8 mouse cellular contexts compared by ENCODE assay signal in the genomic region with DNA sequence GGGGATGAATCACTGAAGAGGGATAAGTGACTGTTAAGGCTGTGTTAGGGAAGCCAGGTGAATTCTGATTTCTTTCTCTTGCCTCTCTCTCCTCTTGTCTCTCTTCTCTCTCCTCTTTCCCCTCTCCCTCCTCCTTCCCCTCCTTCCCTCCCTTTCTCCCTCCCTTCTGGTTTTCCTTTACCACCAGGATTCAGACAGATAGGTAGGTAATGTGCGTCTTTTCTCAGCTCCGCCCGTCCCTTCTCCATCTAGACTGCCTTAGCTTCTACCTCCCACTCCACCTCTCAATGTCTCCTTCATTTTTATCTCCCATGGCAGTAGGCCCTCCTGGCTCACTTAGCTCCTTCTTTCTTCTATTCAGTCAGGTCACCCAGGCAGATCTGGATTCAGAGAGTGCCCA. TPM values are rescaled to one million over a fixed set of nuclear protein-coding genes. Genes with fewer than 3 reads are reported as not detected.
DNase-seq lines count a peak whose midpoint lies in the region; ATAC-seq and TF ChIP-seq lines count a peak whose summit lies in the region.

No protein-coding gene starts in this region.

- no peaks in the 10 kb centered on the region for H3K9me3 ChIP-seq in CH12.LX (replicated peaks; ENCODE audit: low read length)
- H3K9me3 ChIP-seq in forebrain, embryonic 16.5 days (ENCODE audit: control insufficient read depth, low read length): no peaks in the 10 kb centered on the region
- H3K9me3 ChIP-seq in liver, embryonic 15.5 days (replicated peaks): no peaks in the 10 kb centered on the region

- peak overlapping the region; percentile 64 for H3K9ac ChIP-seq in CH12.LX (ENCODE audit: insufficient read depth, low read depth)
- H3K9ac ChIP-seq in forebrain, embryonic 16.5 days (replicated peaks; ENCODE audit: low read depth, low read length): peak overlapping the region; percentile 56
- H3K9ac ChIP-seq in liver, embryonic 15.5 days: peak overlapping the region; percentile 58

- peak; percentile 86 for DNase-seq in heart, adult 11 months
- no peak for DNase-seq in heart, adult 8-10 months (ENCODE audit: low spot score)
- no peak for DNase-seq in CH12.LX (ENCODE audit: extremely low read depth)
- DNase-seq in urinary bladder, postnatal 4 days (ENCODE audit: low spot score in 2 of 2): no peak
- DNase-seq in spleen, postnatal 4 days (ENCODE audit: low spot score in 2 of 2): no peak
- no peak for DNase-seq in ovary, postnatal 36 days (ENCODE audit: low spot score)

- no peak for TF ChIP-seq RAD21 in CH12.LX (IDR thresholded peaks at IDR 0.05; ENCODE audit: low read depth, low read length)

- dilution Hi-C loops in CH12.LX (cut with MboI; ENCODE audit: extremely low pct_ligation_motif_present, extremely low pct_unique_long_range_greater_than_20kb, low sequenced_read_pairs): no loop called here

- peaks cover 4% of the 10 kb centered on the region for H3K79me2 ChIP-seq in CH12.LX (replicated peaks; ENCODE audit: control insufficient read depth, extremely low read depth, insufficient read depth, poor library complexity, severe bottlenecking)

- TF ChIP-seq POLR2A in CH12.LX (IDR thresholded peaks at IDR 0.05; ENCODE audit: low read depth, low read length): no peak

- no peak overlapping the region for H3K27ac ChIP-seq in CH12.LX (ENCODE audit: insufficient read depth, low read depth)
- no peak overlapping the region for H3K27ac ChIP-seq in forebrain, embryonic 16.5 days (ENCODE audit: low read length)
- no peak overlapping the region for H3K27ac ChIP-seq in liver, embryonic 15.5 days (replicated peaks)

- H3K36me3 ChIP-seq in CH12.LX (replicated peaks in 1 of 2; ENCODE audit: control insufficient read depth in 1 of 2, insufficient read depth in 1 of 2, low read length in 1 of 2): peaks cover 3 to 5% of the 10 kb centered on the region in 2 experiments
- no peaks in the 10 kb centered on the region for H3K36me3 ChIP-seq in forebrain, embryonic 16.5 days (ENCODE audit: control insufficient read depth, insufficient read depth)
- H3K36me3 ChIP-seq in liver, embryonic 15.5 days (replicated peaks): no peaks in the 10 kb centered on the region

- in situ Hi-C loops in CH12.LX (cut with MboI; ENCODE audit: low pct_ligation_motif_present, low pct_unique_long_range_greater_than_20kb, low sequenced_read_pairs): no loop called here

- ATAC-seq in forebrain, embryonic 16.5 days: no peak
- ATAC-seq in liver, embryonic 15.5 days (ENCODE audit: insufficient read depth): no peak

- peak overlapping the region; percentile 57 to 81 (median 71) for H3K4me3 ChIP-seq in CH12.LX (replicated peaks in 1 of 3; ENCODE audit: low read depth in 2 of 3, low read length in 2 of 3, poor library complexity in 1 of 3)
- H3K4me3 ChIP-seq in forebrain, embryonic 16.5 days (replicated peaks; ENCODE audit: low read length): peak overlapping the region; percentile 51
- H3K4me3 ChIP-seq in liver, embryonic 15.5 days (replicated peaks): peak overlapping the region; percentile 62

- H3K27me3 ChIP-seq in CH12.LX (replicated peaks): peaks cover 7% of the 10 kb centered on the region
- no peaks in the 10 kb centered on the region for H3K27me3 ChIP-seq in forebrain, embryonic 16.5 days (replicated peaks; ENCODE audit: control insufficient read depth, insufficient read depth, low read length)
- H3K27me3 ChIP-seq in liver, embryonic 15.5 days: peaks cover 68% of the 10 kb centered on the region

- TF ChIP-seq CTCF in CH12.LX (conservative IDR thresholded peaks at IDR 0.05 in 1 of 2, IDR thresholded peaks at IDR 0.05 in 1 of 2; ENCODE audit: low read depth in 2 of 2, low read length in 2 of 2): no peak

- TF ChIP-seq EP300 in CH12.LX (IDR thresholded peaks at IDR 0.05; ENCODE audit: low read length): no peak

- 24% methylated on average over 3 of the region's 3 CpGs for WGBS in forebrain, embryonic 16.5 days
- 25% methylated on average over 3 of the region's 3 CpGs for WGBS in liver, embryonic 15.5 days (ENCODE audit: insufficient replicate concordance)

- peak overlapping the region; percentile 70 for H3K4me2 ChIP-seq in CH12.LX (ENCODE audit: insufficient read depth, low read depth, poor library complexity, severe bottlenecking)
- H3K4me2 ChIP-seq in forebrain, embryonic 16.5 days (ENCODE audit: low read length): peak overlapping the region; percentile 98
- H3K4me2 ChIP-seq in liver, embryonic 15.5 days: peak overlapping the region; percentile 97

- peaks cover 10 to 20% of the 10 kb centered on the region in 2 experiments; a peak in 3 of 4 replicates for H3K4me1 ChIP-seq in CH12.LX (ENCODE audit: control insufficient read depth in 1 of 2, insufficient read depth in 2 of 2)
- H3K4me1 ChIP-seq in forebrain, embryonic 16.5 days (replicated peaks; ENCODE audit: control insufficient read depth, insufficient read depth, low read length): peaks cover 22% of the 10 kb centered on the region
- peaks cover 52% of the 10 kb centered on the region for H3K4me1 ChIP-seq in liver, embryonic 15.5 days (replicated peaks)

TF ChIP-seq in CH12.LX, 34 proteins besides CTCF, POLR2A, EP300 and RAD21:
- TF ChIP-seq USF1 (IDR thresholded peaks at IDR 0.05; ENCODE audit: low read depth, low read length): no peak
- TF ChIP-seq USF2 (conservative IDR thresholded peaks at IDR 0.05; ENCODE audit: low read depth, low read length): no peak
- TF ChIP-seq HCFC1 (IDR thresholded peaks at IDR 0.05; ENCODE audit: low read depth, low read length): no peak
- TF ChIP-seq MYC (IDR thresholded peaks at IDR 0.05; ENCODE audit: low read depth, low read length): no peak
- no peak for TF ChIP-seq JUND (conservative IDR thresholded peaks at IDR 0.05; ENCODE audit: low read depth, low read length)
TF ChIP-seq in CH12.LX: peak in this region for 0.

RNA-seq across cellular contexts. Expression of gene Inka2, which starts 1.2 kb away (rescaled TPM):
- total RNA-seq in heart, adult 8-10 months (2022): 10 to 100 TPM; 13.8 to 20.0 (median 16.1) TPM
- total RNA-seq in CH12.LX (2012; rRNA removed) (3.1 and 3.4 TPM in 2 replicates), CH12.LX (2014; rRNA removed) (0.93 and 1.0 TPM in 2 replicates)
- polyA plus RNA-seq in CH12.LX (2012; ENCODE audit: insufficient read length, low read depth): 1.9 and 2.5 TPM in 2 replicates
- polyA plus RNA-seq in forebrain, embryonic 16.5 days (2015; fragmentation: Nextera tagmentation; extraction: Ambion mirVana): 3.2 and 3.9 TPM in 2 replicates
- polyA plus RNA-seq in liver, embryonic 15.5 days (2015; fragmentation: Nextera tagmentation; extraction: Ambion mirVana): 0.26 and 0.32 TPM in 2 replicates

RNA-seq across cellular contexts. Expression of gene Ddx20, which starts 18.2 kb away (rescaled TPM):
- 10 to 100 TPM in 2 of 4 experiments, 1 to 10 TPM in 2; 9.0 to 11.7 (median 10.7) TPM for total RNA-seq in heart, adult 8-10 months (2022)
- total RNA-seq in CH12.LX (2012; rRNA removed) (30.8 and 40.9 TPM in 2 replicates), CH12.LX (2014; rRNA removed) (66.5 and 76.0 TPM in 2 replicates)
- polyA plus RNA-seq in CH12.LX (2012; ENCODE audit: insufficient read length, low read depth): 42.0 and 50.4 TPM in 2 replicates
- polyA plus RNA-seq in forebrain, embryonic 16.5 days (2015; fragmentation: Nextera tagmentation; extraction: Ambion mirVana): 31.6 and 35.3 TPM in 2 replicates
- 16.7 and 19.0 TPM in 2 replicates for polyA plus RNA-seq in liver, embryonic 15.5 days (2015; fragmentation: Nextera tagmentation; extraction: Ambion mirVana)
